Mouse (Mus musculus) liver, embryonic 16.5 days (tissue): ENCODE measurements at regions not wholly inside any gene's neighbourhood (a gene's known extent, or its start where the extent isn't known, plus 50 kb on each side); places are given as distances from the start of the nearest gene placed in this dataset.

Source experiments
- ATAC-seq: fragments of 200-750 bp; cut with Nextera tagmentation; 2 replicates; pipeline ENCODE4 v1.8.0; 2017; ENCODE audit warnings: low read depth, mild to moderate bottlenecking, moderate number of reproducible peaks, moderate library complexity
- H3K27ac ChIP-seq: fragments of 300-500 bp; sonication (generic); 2 replicates; pipeline ENCODE4 v1.5.1; 2014; ENCODE audit warnings: mild to moderate bottlenecking, low read length
- H3K27me3 ChIP-seq: fragments of 300-500 bp; sonication (generic); 2 replicates; pipeline ENCODE4 v1.6.1; 2014; ENCODE audit warnings: low read depth, low read length, mixed read lengths; ENCODE audit not compliant: control insufficient read depth, insufficient read depth
- H3K36me3 ChIP-seq: fragments of 300-500 bp; sonication (generic); 2 replicates; pipeline ENCODE4 v1.6.1; 2014; ENCODE audit warnings: mild to moderate bottlenecking; ENCODE audit not compliant: control insufficient read depth, insufficient read depth
- H3K4me1 ChIP-seq: fragments of 300-500 bp; sonication (generic); 2 replicates; pipeline ENCODE4 v1.6.1; 2014; ENCODE audit warnings: low read depth, low read length, mixed read lengths; ENCODE audit not compliant: control insufficient read depth
- H3K4me2 ChIP-seq: fragments of 300-500 bp; sonication (generic); 2 replicates; pipeline ENCODE4 v1.6.1; 2014; ENCODE audit warnings: low read depth, low read length, mixed read lengths
- H3K4me3 ChIP-seq: fragments of 300-500 bp; sonication (generic); 2 replicates; pipeline ENCODE4 v1.5.1; 2014; ENCODE audit warnings: low read depth, mild to moderate bottlenecking, low read length
- H3K9ac ChIP-seq: fragments of 300-500 bp; sonication (generic); 2 replicates; pipeline ENCODE4 v1.6.1; 2014; ENCODE audit warnings: low read depth, low read length
- H3K9me3 ChIP-seq: fragments of 300-500 bp; sonication (generic); replicated peaks from 2 replicates; pipeline ENCODE4 v1.6.1; 2016; ENCODE audit warnings: low read length; ENCODE audit not compliant: control insufficient read depth
- WGBS: fragments of 180-500 bp; shearing (Covaris S2); extraction: QIAGEN DNeasy Blood & Tissue Kit; methylation state at CpG from one replicate; pipeline ENCODE4 v1.1.7; 2014; ENCODE audit not compliant: insufficient replicate concordance; 5-methylcytosine and 5-hydroxymethylcytosine counted together

DNA sequence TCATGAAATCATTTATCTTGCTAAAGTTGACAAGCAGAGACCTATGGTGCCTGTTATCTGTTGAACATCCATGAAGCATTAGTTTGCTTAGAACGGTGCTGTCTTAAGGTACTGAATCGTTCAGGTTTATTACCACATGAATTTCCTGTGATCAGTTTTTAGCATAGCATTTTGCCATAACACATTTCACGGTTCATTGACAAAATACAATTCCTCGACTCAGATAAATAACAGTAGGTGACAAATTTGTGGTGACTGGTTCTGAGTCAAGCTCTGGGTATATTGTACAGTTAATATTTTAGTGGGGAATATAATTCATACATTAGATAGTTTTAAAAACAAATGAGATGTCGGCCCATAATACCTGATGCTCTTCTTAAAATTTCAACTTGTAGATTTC is 1207.5 kb upstream of the Tenm2 start:
- Histone ChIP-seq H3K27me3 (no peaks in the 10 kb centered on the region), H3K9me3 (no peaks in the 10 kb centered on the region; the same call in 1 of the 2 replicates), H3K27ac (no peak overlapping the region), H3K4me2 (no peak overlapping the region), H3K9ac (no peak overlapping the region), H3K4me3 (no peak overlapping the region), H3K4me1 (no peaks in the 10 kb centered on the region), H3K36me3 (no peaks in the 10 kb centered on the region)
- ATAC-seq, result no peak
- WGBS, result 57% methylated on average over 5 of the region's 5 CpGs

DNA sequence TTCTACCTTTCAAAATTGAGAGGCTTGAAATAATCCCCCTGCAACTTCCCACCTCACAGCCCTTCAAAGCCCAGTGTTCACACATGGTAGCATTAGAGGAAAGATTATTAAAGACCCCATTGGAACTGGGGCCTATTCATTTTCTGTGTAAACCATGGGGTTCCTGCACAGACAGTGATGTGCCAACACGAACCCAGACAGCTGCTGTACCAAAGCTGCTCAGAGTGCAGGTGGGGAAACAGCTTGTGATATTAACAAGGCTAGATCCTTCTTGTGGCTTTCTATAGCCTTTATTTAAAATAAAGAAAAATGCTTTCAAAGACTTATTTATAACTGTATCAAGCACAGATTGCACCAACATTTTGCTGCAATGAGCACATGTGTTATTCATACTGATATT is 1174.5 kb upstream of the Tenm2 start:
- no peaks in the 10 kb centered on the region for H3K9me3 ChIP-seq
- H3K9ac ChIP-seq, result no peak overlapping the region
- no peaks in the 10 kb centered on the region for H3K36me3 ChIP-seq
- no peak for ATAC-seq
- H3K27ac ChIP-seq, result no peak overlapping the region
- H3K27me3 ChIP-seq, result no peaks in the 10 kb centered on the region
- no peak overlapping the region for H3K4me3 ChIP-seq
- no peaks in the 10 kb centered on the region for H3K4me1 ChIP-seq
- 24% methylated on average over 1 of the region's 1 CpGs for WGBS
- no peak overlapping the region for H3K4me2 ChIP-seq

DNA sequence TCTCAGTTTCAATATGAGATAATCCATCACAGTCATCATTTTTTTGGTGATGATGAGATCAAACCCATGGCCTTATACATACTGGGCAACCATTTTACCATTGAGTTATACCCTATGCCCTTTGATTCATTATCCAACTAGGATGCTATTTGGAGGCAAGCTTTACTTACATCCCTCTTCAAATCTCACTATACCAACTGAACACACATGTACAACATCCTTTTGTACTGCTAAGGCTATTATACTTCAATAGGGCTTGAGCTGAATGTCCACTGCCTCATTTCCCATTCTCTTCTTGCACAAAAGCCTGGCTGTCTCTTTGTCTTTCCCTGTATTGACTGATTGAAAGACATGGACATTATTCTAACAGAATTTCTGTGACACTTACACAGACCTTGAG is 1162.0 kb upstream of the Tenm2 start:
- Histone ChIP-seq H3K27ac (no peak overlapping the region), H3K4me2 (no peak overlapping the region), H3K9ac (no peak overlapping the region), H3K9me3 (no peaks in the 10 kb centered on the region), H3K4me1 (no peaks in the 10 kb centered on the region), H3K36me3 (no peaks in the 10 kb centered on the region), H3K4me3 (no peak overlapping the region), H3K27me3 (no peaks in the 10 kb centered on the region)
- no peak for ATAC-seq

DNA sequence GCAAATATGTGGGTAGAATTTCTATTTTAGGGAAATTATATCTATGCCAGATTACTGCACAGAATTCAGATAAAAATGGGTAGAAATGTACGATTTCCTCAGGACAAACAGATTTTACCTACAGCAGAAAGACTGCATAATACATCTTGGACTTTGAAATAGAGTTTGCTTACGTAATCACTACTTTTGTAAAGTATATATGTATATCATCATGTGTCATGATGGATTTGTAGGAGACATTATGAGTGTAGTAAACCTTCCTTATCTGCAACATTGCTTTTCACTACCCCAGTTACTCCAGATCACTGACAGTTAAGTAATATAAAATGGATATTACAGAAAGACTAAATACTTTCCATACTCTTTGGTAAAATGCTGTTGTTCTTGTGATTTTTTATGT is 1151.2 kb upstream of the Tenm2 start:
- Histone ChIP-seq H3K27ac (no peak overlapping the region), H3K9me3 (no peaks in the 10 kb centered on the region), H3K4me3 (no peak overlapping the region), H3K4me1 (no peaks in the 10 kb centered on the region), H3K27me3 (no peaks in the 10 kb centered on the region), H3K4me2 (no peak overlapping the region), H3K9ac (no peak overlapping the region), H3K36me3 (no peaks in the 10 kb centered on the region)
- WGBS, result 35% methylated on average over 2 of the region's 2 CpGs
- no peak for ATAC-seq

DNA sequence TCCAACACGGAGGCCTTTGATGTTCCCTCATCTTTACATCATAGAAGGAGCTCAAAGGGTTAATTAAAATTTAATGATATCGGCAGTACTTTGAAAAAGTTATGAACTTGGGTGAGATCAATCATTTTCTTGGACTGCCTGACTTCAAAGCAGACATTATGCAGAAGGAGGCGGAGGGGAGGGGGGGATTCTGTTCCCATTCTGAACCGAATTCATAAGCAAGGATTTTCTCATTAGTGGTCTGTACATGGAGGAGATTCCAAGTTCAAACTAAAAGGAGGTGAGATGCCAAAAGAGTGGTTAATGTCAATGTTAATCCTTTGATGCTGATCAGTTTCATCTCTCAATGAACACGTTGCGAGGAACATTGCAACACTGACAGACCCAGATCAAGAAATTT is 1110.7 kb upstream of the Tenm2 start:
- no peak overlapping the region for H3K4me2 ChIP-seq
- ATAC-seq, result no peak
- H3K4me3 ChIP-seq, result no peak overlapping the region
- no peaks in the 10 kb centered on the region for H3K4me1 ChIP-seq
- no peak overlapping the region for H3K27ac ChIP-seq
- H3K36me3 ChIP-seq, result no peaks in the 10 kb centered on the region
- no peaks in the 10 kb centered on the region for H3K9me3 ChIP-seq
- no peaks in the 10 kb centered on the region for H3K27me3 ChIP-seq
- H3K9ac ChIP-seq, result no peak overlapping the region
- WGBS, result 65% methylated on average over 6 of the region's 6 CpGs

DNA sequence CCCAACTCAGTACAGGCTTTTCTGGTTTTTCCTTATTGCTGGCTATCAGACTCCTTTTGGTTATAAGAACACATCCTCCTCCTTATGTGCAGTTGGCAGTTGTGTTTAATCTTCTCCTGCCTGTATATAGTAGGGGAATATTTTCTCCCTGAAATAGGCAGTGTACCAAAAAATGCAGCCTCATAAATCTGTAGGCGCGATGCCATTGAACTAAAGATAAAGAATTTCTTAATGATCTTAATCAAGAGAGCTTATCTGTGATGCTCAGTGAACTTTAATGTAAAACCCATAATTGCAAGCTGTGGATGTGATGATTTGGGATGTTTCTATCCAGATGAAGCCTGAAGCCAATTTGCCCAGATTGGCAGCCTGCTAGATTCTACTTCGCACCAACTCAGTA is 1099.6 kb upstream of the Tenm2 start:
- H3K4me1 ChIP-seq, result no peaks in the 10 kb centered on the region
- H3K9ac ChIP-seq, result no peak overlapping the region
- no peaks in the 10 kb centered on the region for H3K36me3 ChIP-seq
- ATAC-seq, result no peak
- H3K27me3 ChIP-seq, result no peaks in the 10 kb centered on the region
- H3K9me3 ChIP-seq, result no peaks in the 10 kb centered on the region
- no peak overlapping the region for H3K4me3 ChIP-seq
- no peak overlapping the region for H3K27ac ChIP-seq
- 69% methylated on average over 3 of the region's 3 CpGs for WGBS
- no peak overlapping the region for H3K4me2 ChIP-seq

DNA sequence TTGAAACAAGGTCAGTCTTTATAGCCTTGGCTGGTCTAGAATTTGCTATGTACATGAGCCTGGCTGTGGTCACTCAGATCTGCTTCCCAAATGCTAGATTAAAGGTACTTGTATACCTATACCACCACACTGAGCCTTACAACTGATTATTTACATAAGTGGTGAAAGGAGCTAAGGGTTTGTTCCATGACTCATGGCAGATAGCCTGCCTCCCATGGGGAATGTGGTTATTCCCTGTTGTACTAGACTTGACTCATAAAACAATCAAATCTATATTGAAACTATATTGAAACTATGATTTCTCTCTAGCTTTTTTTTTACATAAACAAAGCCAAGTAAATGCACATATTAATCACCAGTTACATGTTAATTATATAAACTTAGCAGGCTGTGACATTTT is 1061.9 kb upstream of the Tenm2 start:
- no peaks in the 10 kb centered on the region for H3K27me3 ChIP-seq
- H3K27ac ChIP-seq, result no peak overlapping the region
- no peak for ATAC-seq
- H3K4me3 ChIP-seq, result no peak overlapping the region
- no peaks in the 10 kb centered on the region for H3K36me3 ChIP-seq
- no peak overlapping the region for H3K4me2 ChIP-seq
- H3K4me1 ChIP-seq, result no peaks in the 10 kb centered on the region
- no peaks in the 10 kb centered on the region for H3K9me3 ChIP-seq
- H3K9ac ChIP-seq, result no peak overlapping the region

DNA sequence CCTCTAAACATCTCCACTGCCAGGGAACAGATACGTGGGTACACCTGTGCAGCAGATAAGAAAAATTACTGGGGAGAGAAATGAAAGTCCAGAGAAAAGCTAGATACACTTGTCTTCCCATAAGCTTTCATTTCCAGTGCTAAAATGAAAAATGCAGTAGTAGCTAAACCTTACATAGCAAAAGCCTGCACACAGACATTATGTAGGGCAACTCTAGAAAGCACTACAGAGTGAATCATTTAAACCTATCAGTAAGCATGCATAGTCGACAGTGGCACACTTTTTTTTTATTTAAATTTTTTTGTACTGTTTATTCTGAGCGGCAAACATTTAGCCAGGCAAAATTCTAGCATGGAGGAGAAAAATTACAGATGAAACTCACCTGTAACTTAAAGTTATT is 1055.5 kb upstream of the Tenm2 start:
- ATAC-seq, result no peak
- H3K27me3 ChIP-seq, result no peaks in the 10 kb centered on the region
- H3K27ac ChIP-seq, result no peak overlapping the region
- no peaks in the 10 kb centered on the region for H3K36me3 ChIP-seq
- H3K4me1 ChIP-seq, result no peaks in the 10 kb centered on the region
- H3K4me2 ChIP-seq, result no peak overlapping the region
- H3K9ac ChIP-seq, result no peak overlapping the region
- no peak overlapping the region for H3K4me3 ChIP-seq
- no peaks in the 10 kb centered on the region for H3K9me3 ChIP-seq
- 52% methylated on average over 3 of the region's 3 CpGs for WGBS

DNA sequence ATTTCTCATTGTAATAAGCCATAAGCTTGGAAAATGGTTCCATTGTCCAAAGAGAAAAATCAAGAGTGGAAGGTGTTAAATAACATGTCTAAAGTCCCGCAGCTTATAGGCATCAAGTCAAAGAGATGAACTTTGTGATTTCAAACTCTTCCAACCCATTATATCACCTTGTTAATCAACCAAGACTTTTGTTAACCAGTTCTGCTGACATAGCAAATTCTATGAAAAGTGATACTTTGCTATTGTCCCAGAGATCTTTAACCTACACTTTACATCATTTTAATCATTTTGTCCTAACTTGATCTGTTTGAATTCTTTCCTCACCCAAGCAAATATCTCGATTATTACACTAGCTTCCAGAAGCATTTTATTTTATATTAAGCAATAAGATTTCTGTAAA is 1045.2 kb upstream of the Tenm2 start:
- ATAC-seq, result no peak
- no peaks in the 10 kb centered on the region for H3K4me1 ChIP-seq
- H3K36me3 ChIP-seq, result no peaks in the 10 kb centered on the region
- no peaks in the 10 kb centered on the region for H3K9me3 ChIP-seq
- H3K4me3 ChIP-seq, result no peak overlapping the region
- H3K27me3 ChIP-seq, result no peaks in the 10 kb centered on the region
- 55% methylated on average over 2 of the region's 2 CpGs for WGBS
- no peak overlapping the region for H3K27ac ChIP-seq
- H3K9ac ChIP-seq, result no peak overlapping the region
- H3K4me2 ChIP-seq, result no peak overlapping the region
